Mouse (Mus musculus): ENCODE results near the gene Ly6g6c. TPM values are rescaled to one million over a fixed set of nuclear protein-coding genes. Genes with fewer than 3 reads are reported as not detected.

Gene Ly6g6c
- polyA plus RNA-seq, 1 experiment from 2014 or later = not detected

DNA sequence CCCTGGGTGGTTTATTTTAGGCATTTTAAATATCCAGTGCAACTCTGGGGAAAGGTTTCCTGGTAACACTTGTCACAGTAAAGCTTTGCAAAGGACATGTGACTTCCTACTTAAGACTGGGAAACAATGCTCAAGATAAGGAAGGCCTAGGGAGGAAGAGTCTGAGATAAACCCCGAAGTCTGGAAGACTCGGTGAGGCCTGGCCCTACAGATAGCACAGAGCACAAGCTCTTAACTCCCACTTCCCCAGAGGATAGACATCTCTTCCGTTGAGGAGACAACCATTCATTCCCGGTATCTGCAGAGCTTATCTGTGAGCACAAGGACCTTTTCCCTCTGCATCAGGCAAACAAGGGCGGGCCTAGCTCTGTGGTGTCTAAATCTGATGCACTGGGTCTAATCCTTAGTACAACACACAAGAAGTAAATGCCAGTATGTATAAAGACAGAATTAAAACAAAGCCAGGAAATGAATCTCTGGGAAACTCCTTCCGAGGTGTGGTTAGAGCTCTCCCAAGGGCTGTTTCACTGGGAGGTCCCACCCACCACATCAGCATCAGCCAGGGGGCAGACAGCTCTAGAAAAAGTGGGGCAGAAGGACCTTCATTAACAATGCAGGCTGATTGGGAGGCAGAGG is 43.2 kb upstream of the Ly6g6c start:
- Histone ChIP-seq H3K9ac (replicated peaks; ENCODE audit: low read length) (no peak overlapping the region), H3K27ac (replicated peaks; ENCODE audit: low read depth, low read length) (0 out of 2 replicates have a peak overlapping the region, but pooled peaks have one; percentile 1), H3K4me2 (ENCODE audit: low read length) (no peak overlapping the region), H3K36me3 (ENCODE audit: control insufficient read depth, insufficient read depth, low read length) (peaks cover 5% of the 10 kb centered on the region; the same call in 1 of the 2 replicates), H3K4me1 (ENCODE audit: control insufficient read depth, insufficient read depth, low read length) (peaks cover 3% of the 10 kb centered on the region; the same call in 1 of the 2 replicates), H3K9me3 (ENCODE audit: control insufficient read depth, low read length) (no peaks in the 10 kb centered on the region), H3K4me3 (replicated peaks; ENCODE audit: low read depth, low read length) (no peak overlapping the region), H3K27me3 (ENCODE audit: control insufficient read depth, insufficient read depth, low read length) (no peaks in the 10 kb centered on the region)
- WGBS = 47% methylated on average over 6 of the region's 6 CpGs
- no peak for DNase-seq
- ATAC-seq (ENCODE audit: low FRiP score, low TSS enrichment) = no peak

DNA sequence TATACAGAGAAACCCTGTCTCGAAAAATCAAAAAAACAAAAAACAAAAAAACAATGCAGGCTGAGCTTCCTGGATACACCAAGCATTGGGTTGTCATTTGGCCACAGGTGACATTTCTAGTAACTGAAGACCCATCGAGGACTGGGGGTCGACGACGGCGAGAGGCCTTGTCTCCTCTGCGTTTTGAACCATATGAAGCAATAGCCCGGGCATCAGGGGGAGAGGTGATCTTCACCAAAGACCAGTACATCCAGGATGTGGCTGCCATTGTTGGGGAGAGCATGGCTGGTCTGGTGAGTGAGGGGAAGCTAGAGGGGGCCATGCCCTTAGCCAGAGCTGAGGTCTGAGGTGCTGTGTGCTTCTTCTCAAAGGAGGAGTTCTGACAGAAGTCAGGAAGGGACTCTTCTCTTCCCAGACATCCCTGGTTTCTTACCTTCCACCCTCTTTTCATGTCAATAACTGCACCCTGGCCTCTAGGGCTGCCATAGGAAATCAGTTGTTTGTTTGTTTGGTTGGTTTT is 42.6 kb upstream of the Ly6g6c start:
- no peak for ATAC-seq (ENCODE audit: low FRiP score, low TSS enrichment)
- H3K9ac ChIP-seq (replicated peaks; ENCODE audit: low read length) = no peak overlapping the region
- 94% methylated on average over 8 of the region's 8 CpGs for WGBS
- DNase-seq = no peak
- no peak overlapping the region for H3K4me3 ChIP-seq (replicated peaks; ENCODE audit: low read depth, low read length)
- H3K9me3 ChIP-seq (ENCODE audit: control insufficient read depth, low read length) = no peaks in the 10 kb centered on the region
- H3K4me2 ChIP-seq (ENCODE audit: low read length) = no peak overlapping the region
- H3K36me3 ChIP-seq (ENCODE audit: control insufficient read depth, insufficient read depth, low read length) = no peaks in the 10 kb centered on the region
- peaks cover 3% of the 10 kb centered on the region; the same call in 1 of the 2 replicates for H3K4me1 ChIP-seq (ENCODE audit: control insufficient read depth, insufficient read depth, low read length)
- H3K27me3 ChIP-seq (ENCODE audit: control insufficient read depth, insufficient read depth, low read length) = no peaks in the 10 kb centered on the region
- H3K27ac ChIP-seq (replicated peaks; ENCODE audit: low read depth, low read length) = no peak overlapping the region

DNA sequence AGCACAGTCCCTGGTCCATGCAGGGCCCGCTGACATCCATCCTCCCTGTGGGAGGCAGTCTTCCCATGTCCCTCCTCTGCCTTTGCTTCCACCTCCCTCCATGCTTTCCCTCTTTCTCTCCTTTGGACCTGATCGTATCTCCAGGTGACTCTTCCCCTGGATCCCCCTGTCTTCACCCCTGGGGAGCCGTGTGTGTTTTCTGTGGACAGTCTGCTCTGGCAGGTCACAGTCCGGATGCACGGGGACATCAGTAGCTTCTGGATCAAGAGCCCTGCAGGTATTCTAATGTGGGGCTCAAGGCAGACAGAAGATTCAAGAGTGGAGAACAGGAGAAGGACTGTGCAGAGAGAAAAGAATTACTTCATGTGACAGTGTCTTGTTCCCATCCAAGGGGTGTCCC is 42.0 kb upstream of the Ly6g6c start:
- Histone ChIP-seq H3K36me3 (ENCODE audit: control insufficient read depth, insufficient read depth, low read length) (no peaks in the 10 kb centered on the region), H3K9ac (replicated peaks; ENCODE audit: low read length) (no peak overlapping the region), H3K27ac (replicated peaks; ENCODE audit: low read depth, low read length) (no peak overlapping the region), H3K4me3 (replicated peaks; ENCODE audit: low read depth, low read length) (no peak overlapping the region), H3K9me3 (ENCODE audit: control insufficient read depth, low read length) (no peaks in the 10 kb centered on the region), H3K4me2 (ENCODE audit: low read length) (no peak overlapping the region), H3K4me1 (ENCODE audit: control insufficient read depth, insufficient read depth, low read length) (peaks cover 3% of the 10 kb centered on the region; the same call in 1 of the 2 replicates), H3K27me3 (ENCODE audit: control insufficient read depth, insufficient read depth, low read length) (no peaks in the 10 kb centered on the region)
- DNase-seq (no peak), ATAC-seq (ENCODE audit: low FRiP score, low TSS enrichment) (no peak)
- WGBS = 87% methylated on average over 5 of the region's 5 CpGs

DNA sequence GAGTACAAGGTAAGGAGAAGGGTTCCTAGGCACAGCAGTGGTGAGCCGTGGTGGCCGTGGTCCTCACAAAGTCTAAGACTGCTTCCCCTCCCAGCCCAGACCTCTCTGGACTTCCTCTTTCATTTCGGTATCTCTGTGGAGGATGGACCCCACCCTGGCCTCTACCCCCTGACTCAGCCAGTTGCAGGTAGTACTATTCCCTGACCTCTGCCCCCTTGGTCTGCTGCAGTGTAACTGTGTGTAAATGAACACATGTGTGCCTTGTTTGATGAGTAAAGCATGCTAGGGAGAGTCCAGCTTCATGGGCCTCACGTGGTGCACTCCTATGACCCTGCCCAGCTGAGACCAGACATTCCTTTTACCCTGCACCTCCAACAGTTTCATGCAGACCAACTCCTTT is 41.4 kb upstream of the Ly6g6c start:
- no peaks in the 10 kb centered on the region for H3K36me3 ChIP-seq (ENCODE audit: control insufficient read depth, insufficient read depth, low read length)
- no peaks in the 10 kb centered on the region for H3K9me3 ChIP-seq (ENCODE audit: control insufficient read depth, low read length)
- H3K4me3 ChIP-seq (replicated peaks; ENCODE audit: low read depth, low read length) = no peak overlapping the region
- no peaks in the 10 kb centered on the region for H3K27me3 ChIP-seq (ENCODE audit: control insufficient read depth, insufficient read depth, low read length)
- peaks cover 3% of the 10 kb centered on the region; the same call in 1 of the 2 replicates for H3K4me1 ChIP-seq (ENCODE audit: control insufficient read depth, insufficient read depth, low read length)
- 86% methylated on average over 4 of the region's 4 CpGs for WGBS
- H3K27ac ChIP-seq (replicated peaks; ENCODE audit: low read depth, low read length) = no peak overlapping the region
- ATAC-seq (ENCODE audit: low FRiP score, low TSS enrichment) = no peak
- no peak overlapping the region for H3K4me2 ChIP-seq (ENCODE audit: low read length)
- DNase-seq = no peak
- H3K9ac ChIP-seq (replicated peaks; ENCODE audit: low read length) = no peak overlapping the region

- no peak overlapping the region for H3K4me2 ChIP-seq (ENCODE audit: low read length)
- DNase-seq (no peak), ATAC-seq (ENCODE audit: low FRiP score, low TSS enrichment) (no peak)
- no peaks in the 10 kb centered on the region for H3K27me3 ChIP-seq (ENCODE audit: control insufficient read depth, insufficient read depth, low read length)
- H3K27ac ChIP-seq (replicated peaks; ENCODE audit: low read depth, low read length) = no peak overlapping the region
- no peak overlapping the region for H3K4me3 ChIP-seq (replicated peaks; ENCODE audit: low read depth, low read length)
- 83% methylated on average over 13 of the region's 13 CpGs for WGBS
- H3K9me3 ChIP-seq (ENCODE audit: control insufficient read depth, low read length) = no peaks in the 10 kb centered on the region
- H3K4me1 ChIP-seq (ENCODE audit: control insufficient read depth, insufficient read depth, low read length) = peaks cover 3% of the 10 kb centered on the region; the same call in 1 of the 2 replicates
- H3K36me3 ChIP-seq (ENCODE audit: control insufficient read depth, insufficient read depth, low read length) = no peaks in the 10 kb centered on the region
- no peak overlapping the region for H3K9ac ChIP-seq (replicated peaks; ENCODE audit: low read length)
Measured at GRCm38 (mm10) chr17:35024261-35024660, 40.9 kb upstream of the Ly6g6c start.

- Histone ChIP-seq H3K27ac (replicated peaks; ENCODE audit: low read depth, low read length) (no peak overlapping the region), H3K36me3 (ENCODE audit: control insufficient read depth, insufficient read depth, low read length) (no peaks in the 10 kb centered on the region), H3K4me1 (ENCODE audit: control insufficient read depth, insufficient read depth, low read length) (peaks cover 8% of the 10 kb centered on the region), H3K9ac (replicated peaks; ENCODE audit: low read length) (no peak overlapping the region), H3K9me3 (ENCODE audit: control insufficient read depth, low read length) (no peaks in the 10 kb centered on the region), H3K27me3 (ENCODE audit: control insufficient read depth, insufficient read depth, low read length) (no peaks in the 10 kb centered on the region), H3K4me2 (ENCODE audit: low read length) (no peak overlapping the region), H3K4me3 (replicated peaks; ENCODE audit: low read depth, low read length) (no peak overlapping the region)
- ATAC-seq (ENCODE audit: low FRiP score, low TSS enrichment) (no peak), DNase-seq (no peak)
- 64% methylated on average over 7 of the region's 10 CpGs for WGBS
Measured at GRCm38 (mm10) chr17:35024691-35025488, 40.3 kb upstream of the Ly6g6c start.

- WGBS = 87% methylated on average over 5 of the region's 5 CpGs
- H3K9me3 ChIP-seq (ENCODE audit: control insufficient read depth, low read length) = no peaks in the 10 kb centered on the region
- H3K4me2 ChIP-seq (ENCODE audit: low read length) = no peak overlapping the region
- no peaks in the 10 kb centered on the region for H3K36me3 ChIP-seq (ENCODE audit: control insufficient read depth, insufficient read depth, low read length)
- no peak overlapping the region for H3K4me3 ChIP-seq (replicated peaks; ENCODE audit: low read depth, low read length)
- no peaks in the 10 kb centered on the region for H3K27me3 ChIP-seq (ENCODE audit: control insufficient read depth, insufficient read depth, low read length)
- DNase-seq = no peak
- H3K4me1 ChIP-seq (ENCODE audit: control insufficient read depth, insufficient read depth, low read length) = peaks cover 11% of the 10 kb centered on the region
- ATAC-seq (ENCODE audit: low FRiP score, low TSS enrichment) = no peak
- no peak overlapping the region for H3K9ac ChIP-seq (replicated peaks; ENCODE audit: low read length)
- no peak overlapping the region for H3K27ac ChIP-seq (replicated peaks; ENCODE audit: low read depth, low read length)
Measured at GRCm38 (mm10) chr17:35026206-35026605, 39.0 kb upstream of the Ly6g6c start.

DNA sequence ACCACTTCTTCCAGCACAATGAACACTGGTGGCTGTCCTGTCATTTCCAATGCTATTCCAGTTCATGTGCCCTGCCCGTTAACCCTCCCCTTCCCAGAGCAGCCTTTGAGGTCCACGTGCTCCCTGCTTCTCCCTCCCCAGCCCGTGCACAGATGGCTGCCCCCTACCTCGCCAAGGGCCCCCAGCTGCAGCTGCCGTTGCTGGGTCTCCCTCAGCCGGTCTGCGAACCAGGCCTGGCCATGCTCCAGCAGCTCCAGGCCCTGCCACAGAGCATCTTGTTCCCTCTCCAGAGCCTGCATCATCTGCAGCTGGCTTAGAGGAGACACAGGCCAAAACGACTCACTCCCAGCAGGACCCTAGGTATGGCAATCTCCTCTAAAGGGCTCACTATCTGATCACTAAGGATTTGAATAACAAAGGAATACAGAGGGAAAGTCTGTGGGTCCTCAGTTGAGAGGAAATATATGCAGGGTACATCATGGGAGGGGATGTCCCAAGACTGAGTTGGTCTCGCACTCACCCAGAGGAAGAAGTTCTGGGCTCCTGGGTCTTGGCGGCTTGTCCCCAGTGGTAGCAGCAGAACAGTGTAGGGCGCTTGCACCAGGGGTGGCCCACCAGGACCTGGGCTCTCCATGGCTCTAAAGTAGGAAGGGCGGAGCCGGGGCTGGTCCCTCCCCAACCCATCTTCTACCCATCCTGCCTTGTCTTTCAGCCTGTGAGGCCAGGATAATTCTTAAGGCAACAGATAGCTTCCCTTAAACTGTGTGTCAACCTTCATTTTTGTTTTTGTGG is 37.7 kb upstream of the Ly6g6c start, which contains the start of gene Sapcd1:
Gene Sapcd1, minus strand, starts transcription at position 740 of the 792 bp plus-strand sequence.
- H3K27ac ChIP-seq (replicated peaks; ENCODE audit: low read depth, low read length) = peak within 1 kb of the TSS; percentile 63
- ATAC-seq (ENCODE audit: low FRiP score, low TSS enrichment) = peak; percentile 65
- no peak within 1 kb of the TSS for H3K4me3 ChIP-seq (replicated peaks; ENCODE audit: low read depth, low read length)
- peaks cover 8% of the 10 kb centered on the region; the same call in 1 of the 2 replicates for H3K4me1 ChIP-seq (ENCODE audit: control insufficient read depth, insufficient read depth, low read length)
- no peak within 1 kb of the TSS for H3K9ac ChIP-seq (replicated peaks; ENCODE audit: low read length)
- H3K27me3 ChIP-seq (ENCODE audit: control insufficient read depth, insufficient read depth, low read length) = no peaks in the 10 kb centered on the region
- H3K4me2 ChIP-seq (ENCODE audit: low read length) = no peak within 1 kb of the TSS
- peak; percentile 61 for DNase-seq
- WGBS = 24% methylated on average over 13 of the region's 13 CpGs
- H3K36me3 ChIP-seq (ENCODE audit: control insufficient read depth, insufficient read depth, low read length) = no peaks in the 10 kb centered on the region
- H3K9me3 ChIP-seq (ENCODE audit: control insufficient read depth, low read length) = no peaks in the 10 kb centered on the region
